Mouse (Mus musculus) cortical plate, adult 2 months (tissue): ENCODE results near the gene Taf12.

ENCODE experiments used
- CTCF ChIP-seq: fragments of 200-500 bp; IDR thresholded peaks from 2 replicates; pipeline ENCODE4 v1.5.1; 2011; ENCODE audit warnings: mild to moderate bottlenecking, control low read depth, low read length; ENCODE audit not compliant: insufficient read depth; ENCODE audit errors: extremely low read depth
- POLR2A ChIP-seq: fragments of 200-500 bp; IDR thresholded peaks from 2 replicates; pipeline ENCODE4 v1.6.1; 2011; ENCODE audit warnings: mild to moderate bottlenecking, low read length, control low read depth; ENCODE audit not compliant: insufficient read depth; ENCODE audit errors: extremely low read depth

DNA sequence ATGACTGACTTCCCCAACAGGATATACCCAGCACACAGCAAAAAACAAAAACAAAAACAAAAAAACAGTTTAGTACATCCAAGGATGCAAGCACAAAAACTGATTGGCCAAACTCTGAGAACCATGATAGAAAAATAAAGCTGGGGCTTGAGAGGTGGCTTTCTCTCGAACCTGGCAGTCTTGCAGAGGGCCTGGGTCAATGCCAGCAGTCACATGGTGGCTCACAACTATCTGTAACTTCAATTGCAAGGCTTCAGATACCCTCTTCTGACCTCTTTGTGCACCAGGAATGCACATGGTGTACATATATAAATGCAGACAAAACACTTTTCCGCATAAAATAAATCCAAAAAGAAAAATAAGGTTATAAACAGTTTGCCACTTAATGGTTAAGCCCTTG lies 1.0 kb upstream of the Taf12 start:
- TF ChIP-seq CTCF (no peak), POLR2A (no peak)
